Mouse (Mus musculus) heart, embryonic 15.5 days (tissue): Measurements from ENCODE around the gene Card19. TPM values are rescaled to one million over a fixed set of nuclear protein-coding genes. Genes with fewer than 3 reads are reported as not detected.

Experiments used
- ATAC-seq: fragments of 200-750 bp; cut with Nextera tagmentation; replicated peaks from 2 replicates; pipeline ENCODE4 v1.8.0; 2017; ENCODE audit warnings: low read depth, moderate TSS enrichment; ENCODE audit not compliant: insufficient number of reproducible peaks, insufficient read depth, low FRiP score
- H3K27ac ChIP-seq: fragments of 300-500 bp; sonication (generic); 2 replicates; pipeline ENCODE4 v1.5.1; 2015; ENCODE audit warnings: mild to moderate bottlenecking, inconsistent platforms
- H3K27me3 ChIP-seq: fragments of 300-500 bp; sonication (generic); 2 replicates; pipeline ENCODE4 v1.6.1; 2015; ENCODE audit warnings: inconsistent platforms
- H3K36me3 ChIP-seq: fragments of 300-500 bp; sonication (generic); 2 replicates; pipeline ENCODE4 v1.6.1; 2015; ENCODE audit warnings: mild to moderate bottlenecking, inconsistent platforms
- H3K4me1 ChIP-seq: fragments of 300-500 bp; sonication (generic); replicated peaks from 2 replicates; pipeline ENCODE4 v1.6.1; 2015; ENCODE audit warnings: inconsistent platforms
- H3K4me2 ChIP-seq: fragments of 300-500 bp; sonication (generic); 2 replicates; pipeline ENCODE4 v1.6.1; 2015; ENCODE audit warnings: inconsistent platforms, mild to moderate bottlenecking, moderate library complexity
- H3K4me3 ChIP-seq: fragments of 300-500 bp; sonication (generic); 2 replicates; pipeline ENCODE4 v1.5.1; 2015; ENCODE audit warnings: mild to moderate bottlenecking, inconsistent platforms
- H3K9ac ChIP-seq: fragments of 300-500 bp; sonication (generic); 2 replicates; pipeline ENCODE4 v1.6.1; 2015; ENCODE audit warnings: mild to moderate bottlenecking, inconsistent platforms
- H3K9me3 ChIP-seq: fragments of 300-500 bp; sonication (generic); replicated peaks from 2 replicates; pipeline ENCODE4 v1.6.1; 2016; ENCODE audit warnings: inconsistent platforms
- WGBS: fragments of 180-500 bp; shearing (Covaris S2); methylation state at CpG from one replicate; pipeline ENCODE4 v1.1.7; 2015; ENCODE audit warnings: mixed read lengths; 5-methylcytosine and 5-hydroxymethylcytosine counted together
- polyA plus RNA-seq: library from polyadenylated mRNA; unstranded; fragments of >200 nt; fragmentation: Nextera tagmentation; extraction: Ambion mirVana; gene quantifications from 2 replicates; pipeline ENCODE4 v1.2.1, GENCODE M21; 2015

The Card19 gene
- 121 and 126 TPM in 2 replicates for polyA plus RNA-seq

DNA sequence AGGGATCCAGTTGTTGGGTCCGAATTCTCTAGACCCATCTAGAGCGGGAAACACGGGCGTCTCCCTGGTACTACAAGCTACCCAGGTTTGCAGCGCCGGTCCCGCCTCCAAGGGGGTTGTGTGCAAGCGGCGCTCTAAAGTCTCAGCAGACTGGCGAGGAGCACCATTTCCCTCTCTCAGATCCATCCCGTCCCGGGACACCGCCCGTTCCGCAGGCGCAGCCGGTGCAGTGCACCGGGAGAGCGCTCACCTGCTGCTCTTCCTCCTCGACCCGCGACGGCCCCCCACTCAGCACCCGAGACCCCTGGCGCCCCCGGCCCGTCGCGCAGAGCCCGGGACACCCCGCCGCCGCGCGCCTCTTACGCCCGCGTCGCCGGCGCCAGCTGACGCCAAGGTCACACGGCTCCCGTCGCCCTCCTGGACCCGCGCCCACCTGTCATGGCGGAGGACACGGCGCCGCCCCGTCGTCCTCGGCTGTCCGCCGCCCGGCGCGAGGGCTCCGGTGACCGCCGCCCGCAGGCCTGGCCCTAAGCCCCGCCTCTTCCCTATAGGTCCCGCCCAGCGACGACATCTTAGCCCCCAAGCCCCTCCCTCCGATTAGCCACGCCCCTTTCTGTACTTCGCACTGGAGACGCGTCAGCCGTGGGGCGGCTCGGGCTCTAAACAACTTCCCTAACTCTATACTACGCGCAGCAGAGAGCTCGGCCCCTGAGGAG, at the start of gene Card19:
Gene Card19, minus strand, starts transcription at position 534 of the 716 bp plus-strand sequence.
- H3K4me1 ChIP-seq: peaks cover 53% of the 10 kb centered on the region
- H3K9me3 ChIP-seq: no peaks in the 10 kb centered on the region
- peak within 1 kb of the TSS; percentile 66 for H3K4me2 ChIP-seq
- under 1% methylated on average over 76 of the region's 78 CpGs for WGBS
- no peaks in the 10 kb centered on the region; the same call in 1 of the 2 replicates for H3K27me3 ChIP-seq
- peak within 1 kb of the TSS; percentile 82 for H3K4me3 ChIP-seq
- no peaks in the 10 kb centered on the region for H3K36me3 ChIP-seq
- peak; percentile 88 for ATAC-seq
- H3K27ac ChIP-seq: peak within 1 kb of the TSS; percentile 94
- H3K9ac ChIP-seq: peak within 1 kb of the TSS; percentile 82

DNA sequence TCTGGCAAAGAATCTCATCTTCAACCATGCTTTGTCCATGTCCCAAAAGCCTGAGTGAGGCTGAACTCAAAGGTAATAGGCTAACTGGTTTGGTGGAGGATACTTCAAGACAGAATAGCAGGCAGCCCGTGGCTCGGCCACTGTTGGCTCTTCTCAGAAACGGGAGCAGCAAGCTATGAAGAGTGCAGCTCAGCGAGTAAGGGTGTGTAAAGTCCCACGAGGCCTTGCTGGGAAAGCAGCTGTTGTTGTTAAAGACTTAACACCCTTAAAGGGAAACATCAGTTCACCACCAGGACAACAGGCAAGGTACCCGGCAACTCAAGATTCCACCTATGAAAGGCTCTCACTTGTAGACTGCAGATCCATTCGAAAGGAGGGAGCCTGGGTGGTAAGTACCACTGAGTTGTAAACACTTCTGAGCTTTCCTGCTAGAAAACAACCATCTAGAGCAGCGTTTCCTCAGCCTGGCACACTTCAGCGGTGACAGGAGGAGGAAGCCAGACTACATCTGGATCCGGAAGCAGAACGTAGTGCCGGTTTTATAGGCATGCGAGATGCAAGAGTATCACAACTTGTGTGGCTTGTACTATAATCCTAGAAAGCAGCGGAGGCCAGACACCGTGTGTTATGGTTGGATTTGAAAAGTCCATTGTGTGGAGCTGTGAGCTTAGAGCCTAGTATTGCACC, 44.3 kb upstream of the Card19 start:
- Histone ChIP-seq H3K9ac (no peak overlapping the region), H3K27me3 (no peaks in the 10 kb centered on the region), H3K36me3 (no peaks in the 10 kb centered on the region), H3K4me1 (peaks cover 11% of the 10 kb centered on the region), H3K9me3 (no peaks in the 10 kb centered on the region), H3K4me2 (no peak overlapping the region), H3K4me3 (no peak overlapping the region), H3K27ac (no peak overlapping the region)
- no peak for ATAC-seq
- 68% methylated on average over 15 of the region's 15 CpGs for WGBS

DNA sequence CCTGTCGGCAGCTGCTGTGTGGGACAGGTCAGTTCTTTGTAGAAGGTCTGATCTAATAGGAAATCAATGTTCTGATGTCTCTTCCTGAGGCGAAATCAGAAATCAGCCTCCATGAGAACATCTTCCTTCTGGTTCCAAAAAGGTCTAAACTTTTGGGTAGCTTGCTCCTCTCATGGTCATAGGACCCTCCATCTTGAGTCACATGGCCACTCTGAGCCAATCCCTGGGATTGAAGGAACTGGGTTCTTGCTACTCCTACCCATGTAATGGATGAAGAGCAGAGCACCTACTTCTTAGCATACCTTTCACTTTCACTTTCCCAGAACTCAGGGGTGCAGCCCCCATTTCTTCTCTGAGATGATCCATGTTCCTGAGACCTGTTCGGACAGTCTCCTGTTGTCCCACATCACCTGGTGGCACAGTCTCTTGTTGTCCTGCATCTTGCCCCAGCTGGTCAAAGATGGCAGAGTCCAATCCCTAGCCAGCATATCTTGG, 42.0 kb upstream of the Card19 start:
- no peak for ATAC-seq
- Histone ChIP-seq H3K9me3 (no peaks in the 10 kb centered on the region), H3K27ac (no peak overlapping the region), H3K4me3 (no peak overlapping the region), H3K4me2 (no peak overlapping the region), H3K27me3 (no peaks in the 10 kb centered on the region), H3K36me3 (no peaks in the 10 kb centered on the region), H3K9ac (no peak overlapping the region), H3K4me1 (no peaks in the 10 kb centered on the region)
- 66% methylated on average over 3 of the region's 3 CpGs for WGBS

DNA sequence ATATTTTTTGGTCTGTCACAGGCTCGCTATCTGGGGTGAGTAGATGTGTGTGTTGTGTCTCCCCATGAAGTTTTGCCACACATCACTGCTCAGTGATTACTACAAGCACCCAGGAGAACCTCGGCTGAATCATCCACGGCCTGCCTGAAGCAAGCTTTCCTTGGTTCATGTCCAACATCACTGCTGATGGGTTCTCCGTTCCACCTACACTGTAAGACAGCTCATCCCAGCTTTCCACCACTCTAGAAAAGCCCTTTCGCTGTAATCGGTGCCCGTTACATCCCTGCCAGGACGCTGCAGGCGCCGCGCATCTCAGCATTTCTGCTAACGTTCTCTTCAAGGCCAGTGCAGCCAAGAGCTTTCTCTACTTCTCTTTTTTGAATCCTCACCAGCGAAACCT, 36.9 kb upstream of the Card19 start:
- no peak overlapping the region for H3K9ac ChIP-seq
- peaks cover 14% of the 10 kb centered on the region for H3K27me3 ChIP-seq
- H3K9me3 ChIP-seq: no peaks in the 10 kb centered on the region
- no peak overlapping the region for H3K4me2 ChIP-seq
- 87% methylated on average over 13 of the region's 13 CpGs for WGBS
- peaks cover 13% of the 10 kb centered on the region for H3K4me1 ChIP-seq
- no peak overlapping the region for H3K27ac ChIP-seq
- ATAC-seq: no peak
- H3K4me3 ChIP-seq: no peak overlapping the region
- no peaks in the 10 kb centered on the region for H3K36me3 ChIP-seq

DNA sequence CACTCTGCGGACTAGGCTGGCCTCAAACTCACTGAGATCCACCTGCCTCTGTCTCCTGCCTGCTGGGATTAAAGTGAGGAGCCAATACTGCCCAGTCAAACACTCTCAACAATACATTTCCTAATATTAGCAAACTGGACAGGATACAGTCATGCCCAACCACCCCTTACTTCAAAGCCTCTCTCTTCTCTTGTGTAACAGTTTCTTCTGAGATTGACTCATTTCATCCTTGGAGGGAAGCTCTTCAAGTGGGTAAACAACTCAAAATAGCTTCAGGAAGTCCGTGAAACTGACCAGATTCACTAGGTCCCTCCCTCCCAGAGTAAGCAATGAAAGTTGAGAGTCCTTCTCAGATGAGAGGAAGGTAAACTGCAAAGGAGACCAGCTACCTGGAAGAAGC, 36.3 kb upstream of the Card19 start:
- Histone ChIP-seq H3K4me1 (peaks cover 15% of the 10 kb centered on the region), H3K27ac (no peak overlapping the region), H3K36me3 (no peaks in the 10 kb centered on the region), H3K9me3 (no peaks in the 10 kb centered on the region), H3K4me2 (no peak overlapping the region), H3K9ac (no peak overlapping the region), H3K4me3 (no peak overlapping the region), H3K27me3 (peaks cover 20% of the 10 kb centered on the region)
- no peak for ATAC-seq
- WGBS: 56% methylated on average over 2 of the region's 2 CpGs

DNA sequence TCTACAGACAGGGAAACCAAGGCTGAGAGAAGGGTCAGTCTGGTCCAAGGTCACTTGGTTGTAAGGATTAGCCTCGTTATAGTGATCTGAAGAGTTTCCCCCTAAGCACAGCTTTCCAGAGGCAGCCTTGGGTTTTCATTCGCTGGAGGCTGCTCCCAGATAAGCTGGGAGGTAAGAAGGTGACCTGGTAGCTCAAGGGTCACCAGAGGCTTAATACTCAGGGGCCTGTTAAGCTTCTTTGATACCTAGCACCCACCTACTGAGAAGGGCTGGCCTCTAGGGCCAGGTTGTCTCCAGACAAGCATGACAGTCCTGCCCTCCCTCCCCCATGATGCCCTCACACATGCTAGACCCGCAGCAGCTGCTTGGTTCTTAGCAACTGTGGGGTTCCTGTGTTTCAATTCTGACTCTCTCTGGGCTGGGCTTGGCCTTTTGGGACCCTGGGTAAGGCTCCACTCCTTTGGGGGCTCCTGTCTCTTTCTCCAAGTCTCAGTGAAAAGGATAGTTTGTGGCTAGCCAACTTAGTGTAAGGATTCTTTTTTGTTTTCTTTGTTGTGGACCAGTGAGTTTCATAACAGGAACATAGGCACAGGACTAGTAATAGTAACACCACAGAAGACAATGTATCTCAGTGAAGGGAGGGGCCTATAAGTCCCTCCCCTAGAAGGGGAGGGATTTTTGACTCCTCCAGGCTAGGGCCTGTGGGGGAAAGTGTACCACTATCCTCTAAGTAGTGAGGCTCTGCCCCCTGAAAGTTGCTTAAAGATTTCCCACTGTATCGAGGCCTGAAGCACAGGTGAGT, 35.1 kb upstream of the Card19 start:
- Histone ChIP-seq H3K9me3 (no peaks in the 10 kb centered on the region), H3K27me3 (peaks cover 28% of the 10 kb centered on the region), H3K27ac (no peak overlapping the region), H3K36me3 (no peaks in the 10 kb centered on the region), H3K9ac (no peak overlapping the region), H3K4me2 (no peak overlapping the region), H3K4me1 (peaks cover 21% of the 10 kb centered on the region), H3K4me3 (no peak overlapping the region)
- ATAC-seq: no peak
- WGBS: 43% methylated on average over 4 of the region's 4 CpGs

DNA sequence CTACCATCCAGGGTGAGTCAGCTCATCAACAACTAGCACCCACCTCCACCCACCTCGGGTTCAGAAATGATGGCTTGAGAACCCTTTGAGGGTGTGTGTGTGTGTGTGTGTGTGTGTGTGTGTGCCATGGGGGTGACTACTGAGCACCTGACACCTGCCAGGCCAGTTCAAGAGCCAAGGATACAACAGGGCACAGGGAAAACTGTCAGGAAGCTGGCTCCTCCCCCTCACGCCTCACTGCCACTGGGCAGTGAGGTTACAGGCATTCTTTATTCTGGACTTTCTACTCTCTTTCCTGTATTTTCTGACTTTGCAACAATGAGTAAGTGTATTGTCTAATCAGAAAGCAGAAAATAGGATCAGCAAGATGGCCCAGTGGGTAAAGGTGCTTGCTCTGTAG, 33.8 kb upstream of the Card19 start:
- Histone ChIP-seq H3K27me3 (peaks cover 28% of the 10 kb centered on the region), H3K27ac (no peak overlapping the region), H3K4me3 (no peak overlapping the region), H3K4me2 (no peak overlapping the region), H3K9ac (no peak overlapping the region), H3K9me3 (no peaks in the 10 kb centered on the region), H3K36me3 (no peaks in the 10 kb centered on the region), H3K4me1 (peaks cover 28% of the 10 kb centered on the region)
- no peak for ATAC-seq
- 64% methylated on average over 2 of the region's 2 CpGs for WGBS

DNA sequence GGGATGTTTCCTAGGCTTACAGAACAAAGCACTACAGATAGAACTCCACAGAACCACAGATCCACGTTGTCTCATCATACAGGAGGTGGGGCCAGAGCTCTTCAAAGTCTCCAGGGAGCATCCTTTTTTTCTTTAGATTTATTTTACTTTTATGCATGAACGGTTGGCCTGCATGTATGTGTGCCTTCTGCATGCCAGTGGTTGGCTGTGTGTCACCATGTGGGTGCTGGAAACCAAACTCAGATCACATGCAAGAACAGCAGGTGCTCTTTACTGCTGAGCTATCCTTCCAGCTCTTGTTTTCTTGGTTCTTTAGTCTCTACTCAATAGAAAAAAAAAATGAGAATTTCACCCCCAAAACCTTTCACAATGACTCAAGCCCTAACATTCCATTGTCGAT, 33.1 kb upstream of the Card19 start:
- no peak overlapping the region for H3K4me3 ChIP-seq
- ATAC-seq: no peak
- H3K9me3 ChIP-seq: no peaks in the 10 kb centered on the region
- peaks cover 28% of the 10 kb centered on the region for H3K27me3 ChIP-seq
- H3K4me2 ChIP-seq: no peak overlapping the region
- no peak overlapping the region for H3K27ac ChIP-seq
- no peaks in the 10 kb centered on the region for H3K36me3 ChIP-seq
- no peak overlapping the region for H3K9ac ChIP-seq
- 53% methylated on average over 3 of the region's 3 CpGs for WGBS
- H3K4me1 ChIP-seq: peaks cover 28% of the 10 kb centered on the region

DNA sequence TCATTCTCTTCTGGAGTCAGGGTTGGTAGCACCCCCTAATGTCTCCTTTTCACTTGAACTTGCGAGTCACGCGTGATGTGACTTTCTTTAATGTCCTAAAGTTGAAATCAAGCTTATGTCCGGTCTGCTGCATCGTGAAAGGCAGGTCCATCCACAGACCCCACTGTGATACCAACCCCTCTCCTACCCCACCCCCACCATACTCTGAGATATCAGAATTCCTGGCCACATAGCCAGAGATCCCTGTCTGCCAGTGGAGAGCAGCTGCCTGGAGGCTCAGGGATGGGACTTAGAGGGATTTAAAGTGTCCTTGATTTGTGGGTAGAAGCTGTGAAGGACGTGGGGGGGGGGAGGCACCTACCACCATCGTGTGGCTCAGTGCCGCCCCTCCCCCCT, 32.6 kb upstream of the Card19 start, which contains the start of gene Susd3:
Gene Susd3, minus strand, starts transcription at position 240 of the 396 bp plus-strand sequence.
- ATAC-seq: no peak
- Histone ChIP-seq H3K36me3 (no peaks in the 10 kb centered on the region), H3K9ac (peak within 1 kb of the TSS; percentile 51), H3K4me2 (peak within 1 kb of the TSS; percentile 87), H3K27ac (no peak within 1 kb of the TSS), H3K9me3 (no peaks in the 10 kb centered on the region), H3K27me3 (peaks cover 28% of the 10 kb centered on the region), H3K4me3 (peak within 1 kb of the TSS; percentile 50), H3K4me1 (peaks cover 28% of the 10 kb centered on the region)
- 21% methylated on average over 6 of the region's 8 CpGs for WGBS

DNA sequence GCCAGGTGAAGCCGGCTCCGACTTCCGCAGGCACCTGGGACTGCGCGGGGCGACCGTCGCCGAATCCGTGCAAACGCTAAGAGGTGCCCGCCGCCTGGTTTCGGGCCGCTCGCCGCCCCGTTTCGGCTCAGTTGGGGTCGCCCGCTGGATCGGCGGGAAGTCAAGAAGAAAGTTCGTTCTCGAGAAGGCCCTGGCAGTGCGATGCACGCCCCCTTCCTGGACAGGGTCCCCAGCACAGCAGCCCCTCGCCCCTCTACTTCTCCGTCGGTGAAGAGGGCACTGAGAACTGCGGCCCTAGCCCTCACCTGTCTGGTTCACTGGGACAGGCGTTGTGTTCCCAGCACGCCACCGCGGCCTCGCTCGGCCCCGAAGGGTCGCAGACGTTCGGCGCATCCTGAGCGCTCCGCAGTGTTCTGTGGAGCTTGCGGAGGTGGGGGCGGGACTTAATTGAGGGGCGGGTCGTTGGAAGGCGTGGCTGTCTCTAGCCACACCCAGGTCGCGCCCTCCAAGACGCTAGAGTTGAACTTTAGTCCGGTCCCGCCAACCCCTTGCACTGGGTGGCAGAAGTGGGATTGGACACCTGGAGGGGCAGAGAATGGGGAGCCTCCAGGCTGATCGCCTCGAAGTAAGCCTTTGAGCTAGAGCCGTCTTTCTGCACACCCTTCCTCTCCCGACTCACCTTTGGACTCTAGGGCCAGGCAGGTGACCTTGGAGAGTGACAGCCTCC, 32.1 kb upstream of the Card19 start:
- no peaks in the 10 kb centered on the region for H3K9me3 ChIP-seq
- peaks cover 28% of the 10 kb centered on the region for H3K4me1 ChIP-seq
- peak overlapping the region; percentile 87 for H3K4me2 ChIP-seq
- peak overlapping the region; percentile 50 for H3K4me3 ChIP-seq
- no peaks in the 10 kb centered on the region for H3K36me3 ChIP-seq
- 2% methylated on average over 57 of the region's 58 CpGs for WGBS
- no peak overlapping the region for H3K27ac ChIP-seq
- ATAC-seq: no peak
- H3K9ac ChIP-seq: peak overlapping the region; percentile 51
- H3K27me3 ChIP-seq: peaks cover 28% of the 10 kb centered on the region
